Mouse (Mus musculus) cerebellum, adult 2 months (tissue): ENCODE measurements around the gene Phgdh.

ENCODE experiments used
- CTCF ChIP-seq: fragments of 200-500 bp; IDR thresholded peaks from 2 replicates; pipeline ENCODE4 v1.5.1; 2011; ENCODE audit warnings: low read depth, mild to moderate bottlenecking, control low read depth, low read length, moderate library complexity, borderline replicate concordance; ENCODE audit not compliant: insufficient read depth
- POLR2A ChIP-seq: fragments of 200-500 bp; IDR thresholded peaks from 2 replicates; pipeline ENCODE4 v1.6.1; 2011; ENCODE audit warnings: low read length, control low read depth, borderline replicate concordance; ENCODE audit not compliant: insufficient read depth

DNA sequence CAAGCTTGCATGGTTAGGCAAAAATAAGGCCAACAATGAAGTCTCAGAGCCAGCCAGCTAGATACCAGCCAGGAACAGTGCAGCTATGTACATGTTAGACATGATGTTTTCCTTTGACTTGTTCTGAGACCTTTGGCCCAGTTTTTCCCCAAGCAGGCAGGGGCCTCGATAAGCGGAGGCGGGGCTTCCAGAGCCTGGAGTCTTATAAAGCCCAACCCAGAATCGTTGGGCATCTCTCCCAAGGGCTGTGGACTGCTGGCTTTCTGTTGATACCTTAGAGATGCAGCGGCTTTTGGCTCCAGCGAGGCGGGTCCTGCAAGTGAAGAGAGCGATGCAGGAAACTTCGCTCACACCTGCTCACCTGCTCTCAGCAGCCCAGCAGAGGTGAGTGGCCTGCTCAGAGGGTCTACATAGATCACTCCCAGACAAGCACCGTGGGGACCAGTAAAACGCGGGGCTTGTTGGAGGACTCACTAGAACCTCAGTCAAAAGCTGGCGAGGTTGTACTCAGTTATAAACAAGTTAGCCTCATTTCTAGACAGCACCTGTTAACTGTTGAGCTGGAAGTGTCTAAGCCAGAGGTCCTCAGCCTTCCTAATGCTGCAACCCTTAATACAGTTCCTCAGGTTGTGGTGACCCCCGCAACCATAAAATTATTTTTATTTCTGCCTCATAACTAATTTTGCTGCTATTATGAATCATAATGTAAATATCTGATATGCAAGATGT lies 59.4 kb downstream of the Phgdh start, which contains the start of gene Hmgcs2:
- TF ChIP-seq CTCF (no peak), POLR2A (no peak)
